Mouse (Mus musculus) ES-E14 (cell line): ENCODE results near the gene Dpysl4.

Experiments
- MAFK ChIP-seq: IDR thresholded peaks from 2 replicates; pipeline ENCODE4 v1.6.1; 2014; ENCODE audit warnings: mild to moderate bottlenecking, low read depth, low read length, inconsistent platforms; ENCODE audit not compliant: insufficient read depth
- ZC3H11A ChIP-seq: IDR thresholded peaks from 2 replicates; pipeline ENCODE4 v1.6.1; 2012; ENCODE audit warnings: low read depth, mild to moderate bottlenecking, inconsistent platforms, low read length, borderline replicate concordance

DNA sequence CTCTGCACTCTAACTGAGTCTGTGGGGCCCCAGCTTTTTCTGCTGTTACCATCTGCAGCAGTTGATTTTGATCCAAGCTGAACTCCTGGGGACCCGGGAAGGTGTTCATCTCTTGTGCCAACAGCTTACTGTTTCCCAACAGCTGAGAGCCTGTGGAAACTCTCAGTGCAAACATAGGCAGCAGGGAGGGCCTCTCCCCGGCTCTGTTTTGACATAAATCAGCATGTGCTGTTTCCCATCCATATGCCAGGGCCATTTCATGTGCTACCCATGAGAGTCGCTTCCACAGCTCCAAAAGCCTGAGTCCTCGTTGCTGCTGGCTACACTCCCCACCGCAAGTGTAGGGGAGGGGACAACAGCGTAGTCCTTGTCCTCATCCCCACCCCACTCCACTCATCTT lies 7.6 kb upstream of the Dpysl4 start:
- TF ChIP-seq ZC3H11A, result no peak
- no peak for TF ChIP-seq MAFK
